Mouse (Mus musculus) CD4-positive, CD25-positive, alpha-beta regulatory T cell (primary cell): ENCODE data around the gene Skint1. TPM values are rescaled to one million over a fixed set of nuclear protein-coding genes. Genes with fewer than 3 reads are reported as not detected.

Source experiments
- polyA plus RNA-seq: library from polyadenylated mRNA; unstranded; fragments of 100-300 nt; shearing (Covaris generic); gene quantifications from one replicate; pipeline ENCODE4 v1.2.1, GENCODE M21; 2017

Skint1 gene
- 0.10 TPM for polyA plus RNA-seq

DNA sequence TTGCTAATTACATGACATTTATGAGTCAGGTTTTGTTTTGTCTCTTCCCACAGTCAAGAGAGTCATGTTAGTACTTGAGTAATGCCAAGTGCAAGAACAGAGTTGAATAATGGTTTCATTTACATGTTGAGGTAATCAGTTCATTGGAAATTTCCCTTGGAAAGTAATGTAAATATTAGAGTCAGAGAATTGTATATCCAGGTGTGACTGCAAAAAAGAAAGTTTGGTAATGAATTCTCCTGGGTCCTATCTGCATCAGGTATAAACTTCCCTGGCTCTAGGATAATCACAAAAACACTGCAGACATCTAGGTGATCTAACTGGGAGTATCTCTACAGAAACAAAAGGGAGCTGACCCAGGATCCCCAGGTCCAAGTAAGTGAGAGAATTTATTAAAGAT is at the start of gene Skint1:
TSS of gene Skint1 (plus strand) at position 301 of the 400 bp plus-strand sequence.

GRCm38 (mm10) chr4:111972623-111973022 is 33.4 kb upstream of the Skint1 start, which contains the start of gene Skint7:
Gene Skint7, plus strand, starts transcription at chr4:111972923.

GRCm38 (mm10) chr4:112071716-112072115 is 65.6 kb downstream of the Skint1 start, which contains the start of gene Skint4:
Gene Skint4, plus strand, starts transcription at chr4:112072016.

Other genes with a start within 250 kb of the Skint1 start
- 0.16 TPM for gene Slc5a9, start 103.4 kb upstream of the Skint1 start, polyA plus RNA-seq
- not detected for gene Skint8, start 86.9 kb upstream of the Skint1 start, polyA plus RNA-seq
- gene Skint7, start 33.3 kb upstream of the Skint1 start, polyA plus RNA-seq: not detected
- gene Skint4, start 65.7 kb downstream of the Skint1 start, polyA plus RNA-seq: not detected
- gene Skint3, start 226.0 kb downstream of the Skint1 start, polyA plus RNA-seq: 0.08 TPM